Mouse (Mus musculus) bone marrow macrophage, adult 2 months (primary cell): ENCODE results near the gene Wasl.

Source experiments
- CTCF ChIP-seq: IDR thresholded peaks from 2 replicates; pipeline ENCODE4 v1.5.1; 2012; ENCODE audit warnings: low read depth, mild to moderate bottlenecking, low read length, moderate library complexity
- POLR2A ChIP-seq: IDR thresholded peaks from 2 replicates; pipeline ENCODE4 v1.6.1; 2012; ENCODE audit warnings: mild to moderate bottlenecking, low read depth, low read length, borderline replicate concordance

- TF ChIP-seq CTCF: no peak
- no peak for TF ChIP-seq POLR2A
Measured at GRCm38 (mm10) chr6:24667829-24668228, 3.0 kb upstream of the Wasl start.
